Mouse (Mus musculus) MEL (cell line): ENCODE results near the gene Olfr1513.

Experiments
- BHLHE40 ChIP-seq: IDR thresholded peaks from 2 replicates; pipeline ENCODE4 v1.6.1; 2012; ENCODE audit warnings: low read depth, mild to moderate bottlenecking, inconsistent platforms, low read length, improper control_type of control experiment, borderline replicate concordance
- CHD2 ChIP-seq: IDR thresholded peaks from 2 replicates; pipeline ENCODE4 v1.6.1; 2011; ENCODE audit warnings: low read length, improper control_type of control experiment
- CTCF ChIP-seq, 3 experiments: IDR thresholded peaks in 2 of 3; conservative IDR thresholded peaks in 1 of 3; 2 replicates each; pipeline ENCODE4 v1.5.1; 2011 to 2012; ENCODE audit warnings: low read length in 3 of 3, low read depth in 2 of 3, mild to moderate bottlenecking in 2 of 3, improper control_type of control experiment in 1 of 3, inconsistent platforms in 1 of 3, mixed read lengths in 1 of 3, moderate library complexity in 1 of 3; ENCODE audit not compliant: control insufficient read depth in 1 of 3, insufficient read depth in 1 of 3, poor library complexity in 1 of 3, severe bottlenecking in 1 of 3
- ELF1 ChIP-seq: IDR thresholded peaks from 2 replicates; pipeline ENCODE4 v1.6.1; 2014; ENCODE audit warnings: low read depth, mild to moderate bottlenecking, inconsistent platforms, low read length, improper control_type of control experiment, moderate library complexity
- GATA1 ChIP-seq: IDR thresholded peaks from 2 replicates; pipeline ENCODE4 v1.6.1; 2011; ENCODE audit warnings: low read depth, low read length, improper control_type of control experiment
- HCFC1 ChIP-seq: IDR thresholded peaks from 2 replicates; pipeline ENCODE4 v1.6.1; 2012; ENCODE audit warnings: low read depth, mild to moderate bottlenecking, inconsistent platforms, low read length, improper control_type of control experiment, moderate library complexity
- KAT2A ChIP-seq: conservative IDR thresholded peaks from 2 replicates; pipeline ENCODE4 v1.6.1; 2012; ENCODE audit warnings: low read depth, low read length, improper control_type of control experiment, inconsistent platforms
- MEF2A ChIP-seq: IDR thresholded peaks from 2 replicates; pipeline ENCODE4 v1.6.1; 2014; ENCODE audit warnings: low read depth, mild to moderate bottlenecking, inconsistent platforms, low read length, improper control_type of control experiment; ENCODE audit not compliant: poor library complexity, insufficient replicate concordance, severe bottlenecking; ENCODE audit errors: extremely low read depth
- POLR2A ChIP-seq, 2 experiments: IDR thresholded peaks; 2 replicates each; pipeline ENCODE4 v1.6.1; 2011 to 2012; ENCODE audit warnings: low read length in 2 of 2, mild to moderate bottlenecking in 2 of 2, control low read depth in 1 of 2, improper control_type of control experiment in 1 of 2, low read depth in 1 of 2, moderate library complexity in 1 of 2; ENCODE audit not compliant: control insufficient read depth in 1 of 2, insufficient read depth in 1 of 2, poor library complexity in 1 of 2
- RCOR1 ChIP-seq: IDR thresholded peaks from 2 replicates; pipeline ENCODE4 v1.6.1; 2012; ENCODE audit warnings: low read depth, mild to moderate bottlenecking, inconsistent platforms, low read length, improper control_type of control experiment
- SMC3 ChIP-seq: IDR thresholded peaks from 2 replicates; pipeline ENCODE4 v1.6.1; 2011; ENCODE audit warnings: low read depth, low read length, improper control_type of control experiment
- UBTF ChIP-seq: IDR thresholded peaks from 2 replicates; pipeline ENCODE4 v1.6.1; 2012; ENCODE audit warnings: low read depth, mild to moderate bottlenecking, inconsistent platforms, low read length, improper control_type of control experiment, moderate library complexity, borderline replicate concordance; ENCODE audit not compliant: insufficient read depth
- USF1 ChIP-seq: IDR thresholded peaks from 2 replicates; pipeline ENCODE4 v1.6.1; 2014; ENCODE audit warnings: low read depth, mild to moderate bottlenecking, inconsistent platforms, low read length, improper control_type of control experiment, moderate library complexity
- ZMIZ1 ChIP-seq: IDR thresholded peaks from 2 replicates; pipeline ENCODE4 v1.6.1; 2012; ENCODE audit warnings: low read depth, mild to moderate bottlenecking, inconsistent platforms, low read length, improper control_type of control experiment, moderate library complexity

GRCm38 (mm10) chr14:52313931-52314807 is 42.0 kb downstream of the Olfr1513 start:
- TF ChIP-seq HCFC1 = no peak
- TF ChIP-seq CTCF (IDR thresholded peaks at IDR 0.05 in 2 of 3, conservative IDR thresholded peaks at IDR 0.05 in 1 of 3; ENCODE audit: control insufficient read depth in 1 of 3, insufficient read depth in 1 of 3, low read depth in 2 of 3, low read length in 3 of 3, poor library complexity in 1 of 3, severe bottlenecking in 1 of 3) = no peak
- no peak for TF ChIP-seq RCOR1
- TF ChIP-seq USF1 = no peak
- no peak for TF ChIP-seq POLR2A (IDR thresholded peaks at IDR 0.05; ENCODE audit: control insufficient read depth in 1 of 2, insufficient read depth in 1 of 2, low read depth in 1 of 2, low read length in 2 of 2, poor library complexity in 1 of 2)
- no peak for TF ChIP-seq GATA1
- no peak for TF ChIP-seq ELF1
- no peak for TF ChIP-seq MEF2A
- no peak for TF ChIP-seq ZMIZ1
- TF ChIP-seq UBTF = no peak
- TF ChIP-seq BHLHE40 = no peak
- TF ChIP-seq KAT2A = no peak
- TF ChIP-seq CHD2 = no peak
- TF ChIP-seq SMC3 = no peak
